Comparison of ENCODE assay signal across 22 mouse cellular contexts in the genomic region with DNA sequence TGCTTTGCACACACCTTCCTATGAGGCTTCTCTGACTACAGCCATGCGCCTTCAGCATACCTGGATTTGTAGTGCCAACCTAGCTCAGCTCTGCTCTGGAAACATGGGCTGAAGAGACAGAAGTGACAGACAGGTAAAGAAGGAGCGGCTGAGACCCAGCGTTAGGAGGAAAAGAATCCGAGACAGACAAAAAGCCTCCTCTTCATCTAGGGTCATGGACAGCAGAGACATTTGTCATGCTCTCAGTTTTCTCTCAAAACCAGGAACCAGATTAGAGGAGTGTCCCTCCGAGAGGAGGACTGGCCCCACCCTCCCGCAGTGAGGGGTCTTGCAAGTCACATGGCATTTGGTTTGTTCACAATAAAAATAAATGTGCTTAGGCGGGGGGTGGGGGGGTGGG.
DNase-seq lines count a peak whose midpoint lies in the region; ATAC-seq lines count a peak whose summit lies in the region.
"Had no signal": no experiment of that assay in that cellular context is flagged by ENCODE, and none has a peak within 500 bp of the region (broad histone marks: within the 10 kb centered on the region; RNA-seq: fewer than 3 reads in every experiment).

No protein-coding gene starts in this region.

- H3K9me3 ChIP-seq in heart, embryonic 10.5 days, result no peaks in the 10 kb centered on the region
- peaks cover 2% of the 10 kb centered on the region; the same call in 1 of the 2 replicates for H3K9me3 ChIP-seq in heart, embryonic 12.5 days (replicated peaks)
- no peaks in the 10 kb centered on the region; the same call in 1 of the 2 replicates for H3K9me3 ChIP-seq in neural tube, embryonic 13.5 days
- H3K9me3 ChIP-seq in neural tube, embryonic 15.5 days (replicated peaks), result no peaks in the 10 kb centered on the region
- H3K9me3 ChIP-seq: forebrain, embryonic 12.5 days; kidney, embryonic 15.5 days; midbrain, embryonic 12.5 days had no signal

- 49% methylated on average over 7 of the region's 7 CpGs for WGBS in heart, embryonic 10.5 days
- 47% methylated on average over 7 of the region's 7 CpGs for WGBS in heart, embryonic 12.5 days
- WGBS in neural tube, embryonic 13.5 days, result 44% methylated on average over 7 of the region's 7 CpGs
- WGBS in neural tube, embryonic 15.5 days, result 47% methylated on average over 7 of the region's 7 CpGs

- no peak overlapping the region for H3K9ac ChIP-seq in heart, embryonic 12.5 days
- H3K9ac ChIP-seq in neural tube, embryonic 13.5 days, result no peak overlapping the region
- no peak overlapping the region for H3K9ac ChIP-seq in neural tube, embryonic 15.5 days (replicated peaks)
- H3K9ac ChIP-seq: forebrain, embryonic 12.5 days; kidney, embryonic 15.5 days; midbrain, embryonic 12.5 days had no signal

- H3K4me2 ChIP-seq in heart, embryonic 12.5 days, result no peak overlapping the region
- no peak overlapping the region for H3K4me2 ChIP-seq in neural tube, embryonic 13.5 days
- no peak overlapping the region for H3K4me2 ChIP-seq in neural tube, embryonic 15.5 days
- H3K4me2 ChIP-seq: forebrain, embryonic 12.5 days; kidney, embryonic 15.5 days; midbrain, embryonic 12.5 days had no signal

- intact Hi-C loops in left cerebral cortex, postnatal 10 days (cut with DNase I), result no loop called here

- no peaks in the 10 kb centered on the region for H3K27me3 ChIP-seq in heart, embryonic 10.5 days (ENCODE audit: insufficient read depth, poor library complexity, severe bottlenecking)
- no peaks in the 10 kb centered on the region for H3K27me3 ChIP-seq in heart, embryonic 12.5 days (replicated peaks)
- no peaks in the 10 kb centered on the region for H3K27me3 ChIP-seq in neural tube, embryonic 13.5 days
- no peaks in the 10 kb centered on the region for H3K27me3 ChIP-seq in neural tube, embryonic 15.5 days (replicated peaks)
- H3K27me3 ChIP-seq: forebrain, embryonic 12.5 days; kidney, embryonic 15.5 days; midbrain, embryonic 12.5 days had no signal

- H3K36me3 ChIP-seq in heart, embryonic 10.5 days, result no peaks in the 10 kb centered on the region
- no peaks in the 10 kb centered on the region for H3K36me3 ChIP-seq in heart, embryonic 12.5 days
- no peaks in the 10 kb centered on the region for H3K36me3 ChIP-seq in neural tube, embryonic 13.5 days
- H3K36me3 ChIP-seq in neural tube, embryonic 15.5 days, result no peaks in the 10 kb centered on the region
- H3K36me3 ChIP-seq: forebrain, embryonic 12.5 days; kidney, embryonic 15.5 days; midbrain, embryonic 12.5 days had no signal

- H3K27ac ChIP-seq in heart, embryonic 10.5 days, result peak overlapping the region; percentile 10; the same call in 1 of the 2 replicates
- no peak overlapping the region for H3K27ac ChIP-seq in heart, embryonic 12.5 days (ENCODE audit: poor library complexity, severe bottlenecking)
- peak overlapping the region; percentile 46; the same call in 1 of the 2 replicates for H3K27ac ChIP-seq in neural tube, embryonic 13.5 days (replicated peaks)
- H3K27ac ChIP-seq in neural tube, embryonic 15.5 days (replicated peaks), result no peak overlapping the region
- H3K27ac ChIP-seq: forebrain, embryonic 12.5 days; kidney, embryonic 15.5 days; left cerebral cortex, adult 2 months; macrophage; midbrain, embryonic 12.5 days had no signal

- H3K4me1 ChIP-seq in heart, embryonic 10.5 days, result peaks cover 33% of the 10 kb centered on the region
- H3K4me1 ChIP-seq in heart, embryonic 12.5 days (replicated peaks), result peaks cover 32% of the 10 kb centered on the region
- H3K4me1 ChIP-seq in neural tube, embryonic 13.5 days (replicated peaks), result peaks cover 28% of the 10 kb centered on the region
- peaks cover 11% of the 10 kb centered on the region for H3K4me1 ChIP-seq in neural tube, embryonic 15.5 days

- peak; percentile 27 for DNase-seq in heart, embryonic 10.5 days (ENCODE audit: low spot score)
- no peak for DNase-seq in left cerebral cortex, postnatal 10 days (ENCODE audit: extremely low spot score in 1 of 2, low spot score in 2 of 2)
- no peak for DNase-seq in kidney, postnatal 14 days
- DNase-seq: adrenal gland, postnatal 14 days; cerebellum, adult 2 months; gastrocnemius, postnatal 36 days; kidney, adult 11 months; kidney, postnatal 4 days; left cerebral cortex, postnatal 4 days; retina, postnatal 1 day; right cerebral cortex, postnatal 25 days had no signal

- H3K4me3 ChIP-seq in heart, embryonic 10.5 days, result no peak overlapping the region
- H3K4me3 ChIP-seq in heart, embryonic 12.5 days, result no peak overlapping the region
- H3K4me3 ChIP-seq in neural tube, embryonic 13.5 days, result no peak overlapping the region
- H3K4me3 ChIP-seq in neural tube, embryonic 15.5 days (replicated peaks), result no peak overlapping the region
- H3K4me3 ChIP-seq: forebrain, embryonic 12.5 days; kidney, embryonic 15.5 days; left cerebral cortex, adult 2 months; midbrain, embryonic 12.5 days had no signal

- no peak for ATAC-seq in heart, embryonic 12.5 days (ENCODE audit: insufficient number of reproducible peaks, low FRiP score)
- no peak for ATAC-seq in neural tube, embryonic 13.5 days (ENCODE audit: low read depth)
- ATAC-seq in neural tube, embryonic 15.5 days (ENCODE audit: low FRiP score), result no peak
- ATAC-seq in granulocyte monocyte progenitor cell, adult 5-6 weeks (replicated peaks; ENCODE audit: poor library complexity, severe bottlenecking), result 0 out of 2 replicates have a peak, but pooled peaks have one; percentile 18
- ATAC-seq in megakaryocyte progenitor cell, adult 5-6 weeks (replicated peaks; ENCODE audit: poor library complexity), result 0 out of 2 replicates have a peak, but pooled peaks have one; percentile 21
- ATAC-seq: lung, postnatal 0 days had no signal

Comparison
In these comparisons a context has a peak if more than half of its experiments do, and no peak if none do; other contexts are left out.
1. H3K27ac ChIP-seq: peak in heart, embryonic 10.5 days (single experiment) and neural tube, embryonic 13.5 days (single experiment); none in heart, embryonic 12.5 days (single experiment) and neural tube, embryonic 15.5 days (single experiment).
2. ATAC-seq: peak in granulocyte monocyte progenitor cell, adult 5-6 weeks (single experiment) and megakaryocyte progenitor cell, adult 5-6 weeks (single experiment); none in heart, embryonic 12.5 days (single experiment), neural tube, embryonic 13.5 days (single experiment) and neural tube, embryonic 15.5 days (single experiment).